Mouse (Mus musculus): ENCODE measurements around the gene Ankrd24. TPM values are rescaled to one million over a fixed set of nuclear protein-coding genes. Genes with fewer than 3 reads are reported as not detected.

Ankrd24 gene
- polyA plus RNA-seq, 1 experiment from 2014 or later: 2.1 TPM

- 51% methylated on average over 5 of the region's 5 CpGs for WGBS (ENCODE audit: insufficient replicate concordance)
- Histone ChIP-seq H3K9me3 (replicated peaks; ENCODE audit: control insufficient read depth, low read length) (no peaks in the 10 kb centered on the region), H3K4me1 (ENCODE audit: control insufficient read depth, low read depth, low read length) (peaks cover 16% of the 10 kb centered on the region), H3K27me3 (ENCODE audit: control insufficient read depth, insufficient read depth, low read depth, low read length) (peaks cover 29% of the 10 kb centered on the region), H3K36me3 (ENCODE audit: control insufficient read depth, insufficient read depth) (no peaks in the 10 kb centered on the region), H3K4me2 (ENCODE audit: low read depth, low read length) (no peak overlapping the region), H3K9ac (ENCODE audit: low read depth, low read length) (no peak overlapping the region), H3K4me3 (ENCODE audit: low read depth, low read length) (no peak overlapping the region), H3K27ac (ENCODE audit: low read length) (no peak overlapping the region)
- no peak for ATAC-seq (ENCODE audit: low read depth)
Observed at GRCm38 (mm10) chr10:81595599-81595998, 32.7 kb upstream of the Ankrd24 start.

GRCm38 (mm10) chr10:81596611-81597010, 31.7 kb upstream of the Ankrd24 start:
- 9% methylated on average over 10 of the region's 10 CpGs for WGBS (ENCODE audit: insufficient replicate concordance)
- Histone ChIP-seq H3K4me3 (ENCODE audit: low read depth, low read length) (peak overlapping the region; percentile 18; the same call in 1 of the 2 replicates), H3K27ac (ENCODE audit: low read length) (no peak overlapping the region), H3K4me1 (ENCODE audit: control insufficient read depth, low read depth, low read length) (peaks cover 26% of the 10 kb centered on the region), H3K9me3 (replicated peaks; ENCODE audit: control insufficient read depth, low read length) (no peaks in the 10 kb centered on the region), H3K4me2 (ENCODE audit: low read depth, low read length) (peak overlapping the region; percentile 49), H3K27me3 (ENCODE audit: control insufficient read depth, insufficient read depth, low read depth, low read length) (peaks cover 29% of the 10 kb centered on the region), H3K9ac (ENCODE audit: low read depth, low read length) (no peak overlapping the region), H3K36me3 (ENCODE audit: control insufficient read depth, insufficient read depth) (no peaks in the 10 kb centered on the region)
- ATAC-seq (ENCODE audit: low read depth): no peak

GRCm38 (mm10) chr10:81597137-81597950, 31.0 kb upstream of the Ankrd24 start:
- ATAC-seq (ENCODE audit: low read depth): no peak
- no peak overlapping the region for H3K27ac ChIP-seq (ENCODE audit: low read length)
- WGBS (ENCODE audit: insufficient replicate concordance): 5% methylated on average over 12 of the region's 12 CpGs
- H3K9me3 ChIP-seq (replicated peaks; ENCODE audit: control insufficient read depth, low read length): no peaks in the 10 kb centered on the region
- peak overlapping the region; percentile 22; the same call in 1 of the 2 replicates for H3K4me3 ChIP-seq (ENCODE audit: low read depth, low read length)
- H3K27me3 ChIP-seq (ENCODE audit: control insufficient read depth, insufficient read depth, low read depth, low read length): peaks cover 29% of the 10 kb centered on the region
- peak overlapping the region; percentile 49 for H3K4me2 ChIP-seq (ENCODE audit: low read depth, low read length)
- H3K9ac ChIP-seq (ENCODE audit: low read depth, low read length): no peak overlapping the region; the same call in 1 of the 2 replicates
- no peaks in the 10 kb centered on the region for H3K36me3 ChIP-seq (ENCODE audit: control insufficient read depth, insufficient read depth)
- peaks cover 31% of the 10 kb centered on the region for H3K4me1 ChIP-seq (ENCODE audit: control insufficient read depth, low read depth, low read length)

GRCm38 (mm10) chr10:81598342-81598741, 30.0 kb upstream of the Ankrd24 start:
- H3K9ac ChIP-seq (ENCODE audit: low read depth, low read length): no peak overlapping the region
- no peaks in the 10 kb centered on the region for H3K9me3 ChIP-seq (replicated peaks; ENCODE audit: control insufficient read depth, low read length)
- no peak overlapping the region for H3K4me2 ChIP-seq (ENCODE audit: low read depth, low read length)
- no peak overlapping the region for H3K27ac ChIP-seq (ENCODE audit: low read length)
- no peak for ATAC-seq (ENCODE audit: low read depth)
- H3K36me3 ChIP-seq (ENCODE audit: control insufficient read depth, insufficient read depth): no peaks in the 10 kb centered on the region
- H3K4me3 ChIP-seq (ENCODE audit: low read depth, low read length): no peak overlapping the region
- whole genome bisulfite sequencing (ENCODE audit: insufficient replicate concordance): 45% methylated on average over 3 of the region's 3 CpGs
- H3K27me3 ChIP-seq (ENCODE audit: control insufficient read depth, insufficient read depth, low read depth, low read length): peaks cover 29% of the 10 kb centered on the region
- H3K4me1 ChIP-seq (ENCODE audit: control insufficient read depth, low read depth, low read length): peaks cover 37% of the 10 kb centered on the region

GRCm38 (mm10) chr10:81598871-81599270, 29.5 kb upstream of the Ankrd24 start:
- Histone ChIP-seq H3K27me3 (ENCODE audit: control insufficient read depth, insufficient read depth, low read depth, low read length) (peaks cover 29% of the 10 kb centered on the region), H3K36me3 (ENCODE audit: control insufficient read depth, insufficient read depth) (no peaks in the 10 kb centered on the region), H3K9ac (ENCODE audit: low read depth, low read length) (no peak overlapping the region), H3K4me2 (ENCODE audit: low read depth, low read length) (no peak overlapping the region), H3K4me3 (ENCODE audit: low read depth, low read length) (no peak overlapping the region), H3K4me1 (ENCODE audit: control insufficient read depth, low read depth, low read length) (peaks cover 37% of the 10 kb centered on the region), H3K9me3 (replicated peaks; ENCODE audit: control insufficient read depth, low read length) (no peaks in the 10 kb centered on the region), H3K27ac (ENCODE audit: low read length) (no peak overlapping the region)
- no peak for ATAC-seq (ENCODE audit: low read depth)
- 37% methylated on average over 6 of the region's 6 CpGs for WGBS (ENCODE audit: insufficient replicate concordance)

GRCm38 (mm10) chr10:81599630-81600029, 28.7 kb upstream of the Ankrd24 start:
- H3K4me1 ChIP-seq (ENCODE audit: control insufficient read depth, low read depth, low read length): peaks cover 41% of the 10 kb centered on the region
- H3K27ac ChIP-seq (ENCODE audit: low read length): no peak overlapping the region
- peaks cover 25% of the 10 kb centered on the region for H3K27me3 ChIP-seq (ENCODE audit: control insufficient read depth, insufficient read depth, low read depth, low read length)
- no peaks in the 10 kb centered on the region for H3K36me3 ChIP-seq (ENCODE audit: control insufficient read depth, insufficient read depth)
- WGBS (ENCODE audit: insufficient replicate concordance): 56% methylated on average over 5 of the region's 5 CpGs
- no peak overlapping the region for H3K4me3 ChIP-seq (ENCODE audit: low read depth, low read length)
- no peak overlapping the region for H3K9ac ChIP-seq (ENCODE audit: low read depth, low read length)
- H3K4me2 ChIP-seq (ENCODE audit: low read depth, low read length): no peak overlapping the region
- H3K9me3 ChIP-seq (replicated peaks; ENCODE audit: control insufficient read depth, low read length): no peaks in the 10 kb centered on the region
- no peak for ATAC-seq (ENCODE audit: low read depth)

- Histone ChIP-seq H3K9me3 (replicated peaks; ENCODE audit: control insufficient read depth, low read length) (no peaks in the 10 kb centered on the region), H3K27me3 (ENCODE audit: control insufficient read depth, insufficient read depth, low read depth, low read length) (peaks cover 24% of the 10 kb centered on the region), H3K27ac (ENCODE audit: low read length) (no peak overlapping the region), H3K4me3 (ENCODE audit: low read depth, low read length) (no peak overlapping the region), H3K9ac (ENCODE audit: low read depth, low read length) (no peak overlapping the region), H3K4me1 (ENCODE audit: control insufficient read depth, low read depth, low read length) (peaks cover 45% of the 10 kb centered on the region), H3K36me3 (ENCODE audit: control insufficient read depth, insufficient read depth) (no peaks in the 10 kb centered on the region), H3K4me2 (ENCODE audit: low read depth, low read length) (no peak overlapping the region)
- 32% methylated on average over 10 of the region's 10 CpGs for WGBS (ENCODE audit: insufficient replicate concordance)
- ATAC-seq (ENCODE audit: low read depth): no peak
Observed at GRCm38 (mm10) chr10:81600096-81600495, 28.2 kb upstream of the Ankrd24 start.

GRCm38 (mm10) chr10:81600738-81601203, 27.6 kb upstream of the Ankrd24 start, which contains the start of gene Tle6:
TSS of gene Tle6 (minus strand) at chr10:81601073.
- Histone ChIP-seq H3K4me3 (ENCODE audit: low read depth, low read length) (peak within 1 kb of the TSS; percentile 48), H3K36me3 (ENCODE audit: control insufficient read depth, insufficient read depth) (no peaks in the 10 kb centered on the region), H3K4me2 (ENCODE audit: low read depth, low read length) (peak within 1 kb of the TSS; percentile 72), H3K4me1 (ENCODE audit: control insufficient read depth, low read depth, low read length) (peaks cover 52% of the 10 kb centered on the region), H3K27ac (ENCODE audit: low read length) (peak within 1 kb of the TSS; percentile 10; the same call in 1 of the 2 replicates), H3K9ac (ENCODE audit: low read depth, low read length) (peak within 1 kb of the TSS; percentile 43), H3K27me3 (ENCODE audit: control insufficient read depth, insufficient read depth, low read depth, low read length) (peaks cover 18% of the 10 kb centered on the region), H3K9me3 (replicated peaks; ENCODE audit: control insufficient read depth, low read length) (no peaks in the 10 kb centered on the region)
- WGBS (ENCODE audit: insufficient replicate concordance): under 1% methylated on average over 27 of the region's 28 CpGs
- ATAC-seq (ENCODE audit: low read depth): peak; percentile 88

- Histone ChIP-seq H3K4me2 (ENCODE audit: low read depth, low read length) (peak overlapping the region; percentile 72), H3K9me3 (replicated peaks; ENCODE audit: control insufficient read depth, low read length) (no peaks in the 10 kb centered on the region), H3K36me3 (ENCODE audit: control insufficient read depth, insufficient read depth) (no peaks in the 10 kb centered on the region), H3K27me3 (ENCODE audit: control insufficient read depth, insufficient read depth, low read depth, low read length) (peaks cover 11% of the 10 kb centered on the region), H3K4me1 (ENCODE audit: control insufficient read depth, low read depth, low read length) (peaks cover 50% of the 10 kb centered on the region), H3K27ac (ENCODE audit: low read length) (peak overlapping the region; percentile 10; the same call in 1 of the 2 replicates), H3K9ac (ENCODE audit: low read depth, low read length) (peak overlapping the region; percentile 43), H3K4me3 (ENCODE audit: low read depth, low read length) (peak overlapping the region; percentile 48)
- no peak for ATAC-seq (ENCODE audit: low read depth)
- WGBS (ENCODE audit: insufficient replicate concordance): 30% methylated on average over 7 of the region's 7 CpGs
Observed at GRCm38 (mm10) chr10:81601396-81601905, 26.9 kb upstream of the Ankrd24 start.

All from liver, embryonic 16.5 days (tissue).